Mouse (Mus musculus) heart, adult 2 months (tissue): ENCODE results near the gene Mink1. TPM values are rescaled to one million over a fixed set of nuclear protein-coding genes. Genes with fewer than 3 reads are reported as not detected.
A peak's percentile ranks its signal among the peaks of the same experiment; 100 is the strongest.

ENCODE experiments used
- DNase-seq, 2 experiments: peaks; one replicate each; pipeline ENCODE4 v3.0.0; 2021
- H3K27ac ChIP-seq: fragments of 200-600 bp; 2 replicates; pipeline ENCODE4 v1.8.1; 2022
- H3K27me3 ChIP-seq: fragments of 200-500 bp; 2 replicates; pipeline ENCODE4 v1.6.1; 2012; ENCODE audit warnings: mild to moderate bottlenecking, low read length, inconsistent platforms, mixed read lengths; ENCODE audit not compliant: control insufficient read depth, insufficient read depth
- H3K36me3 ChIP-seq: fragments of 200-500 bp; 2 replicates; pipeline ENCODE4 v1.6.1; 2012; ENCODE audit warnings: low read length, inconsistent platforms; ENCODE audit not compliant: control insufficient read depth, insufficient read depth
- H3K4me1 ChIP-seq: fragments of 200-500 bp; 2 replicates; pipeline ENCODE4 v1.6.1; 2011; ENCODE audit warnings: low read length; ENCODE audit not compliant: control insufficient read depth, insufficient read depth
- H3K4me3 ChIP-seq: fragments of 200-600 bp; 2 replicates; pipeline ENCODE4 v1.8.1; 2022
- H3K79me2 ChIP-seq: fragments of 200-500 bp; replicated peaks from 2 replicates; pipeline ENCODE4 v1.6.1; 2012; ENCODE audit warnings: mild to moderate bottlenecking, inconsistent platforms, low read length, moderate library complexity, mixed read lengths; ENCODE audit not compliant: control insufficient read depth, insufficient read depth
- H3K9ac ChIP-seq: fragments of 200-500 bp; 2 replicates; pipeline ENCODE4 v1.6.1; 2012; ENCODE audit warnings: low read depth, mild to moderate bottlenecking, control low read depth, inconsistent platforms, low read length, mixed read lengths
- CTCF ChIP-seq: fragments of 200-600 bp; IDR thresholded peaks from 2 replicates; pipeline ENCODE4 v1.8.1; 2022; ENCODE audit warnings: antibody characterized with exemption, mild to moderate bottlenecking, moderate library complexity
- EP300 ChIP-seq: fragments of 200-500 bp; IDR thresholded peaks from 2 replicates; pipeline ENCODE4 v1.6.1; 2011; ENCODE audit warnings: low read depth, low read length, control low read depth; ENCODE audit not compliant: insufficient read depth
- POLR2A ChIP-seq: fragments of 200-500 bp; IDR thresholded peaks from 2 replicates; pipeline ENCODE4 v1.6.1; 2011; ENCODE audit warnings: mild to moderate bottlenecking, low read depth, low read length, control low read depth; ENCODE audit not compliant: insufficient read depth
- WGBS: fragments of 180-500 bp; shearing (Covaris S2); methylation state at CpG from one replicate; pipeline ENCODE4 v1.1.7; 2018; 5-methylcytosine and 5-hydroxymethylcytosine counted together
- intact Hi-C: fragments of 180-260 bp; cut with DNase I; formaldehyde crosslinking; loops from one replicate; pipeline ENCODE4 v1.15.1; 2025
- polyA plus RNA-seq: library from polyadenylated mRNA; depleted of rRNA; stranded (reverse); fragments of >200 nt; gene quantifications from 2 replicates; pipeline ENCODE4 v1.2.3, GENCODE M21; 2012
- total RNA-seq, 2 experiments: library from RNA; stranded (reverse); gene quantifications; 2 replicates each; pipeline ENCODE4 v1.2.3; 2021

The Mink1 gene
- total and polyA plus RNA-seq, 3 experiments, result 40.8 to 46.8 (median 41.3) TPM

GRCm38 (mm10) chr11:70540928-70541327, 21.8 kb upstream of the Mink1 start:
- intact Hi-C loops, result loop anchor here (1.0 to 2.0 kb wide), 2 partner anchors 16 to 64 kb away; partner anchors contain the start of gene Psmb6
- H3K36me3 ChIP-seq, result no peaks in the 10 kb centered on the region
- peak overlapping the region; percentile 76 for H3K9ac ChIP-seq
- DNase-seq, result no peak
- H3K4me3 ChIP-seq, result peak overlapping the region; percentile 70
- no peaks in the 10 kb centered on the region for H3K79me2 ChIP-seq
- TF ChIP-seq POLR2A, result no peak
- no peak for TF ChIP-seq EP300
- TF ChIP-seq CTCF, result no peak
- no peaks in the 10 kb centered on the region for H3K27me3 ChIP-seq
- peak overlapping the region; percentile 83 for H3K27ac ChIP-seq
- 87% methylated on average over 7 of the region's 7 CpGs for WGBS
- H3K4me1 ChIP-seq, result no peaks in the 10 kb centered on the region; the same call in 1 of the 2 replicates

GRCm38 (mm10) chr11:70541415-70541814, 21.3 kb upstream of the Mink1 start:
- no peaks in the 10 kb centered on the region for H3K36me3 ChIP-seq
- H3K4me1 ChIP-seq, result no peaks in the 10 kb centered on the region; the same call in 1 of the 2 replicates
- intact Hi-C loops, result loop anchor here (2.0 kb wide), 1 partner anchor 17 kb away; the partner anchor contains the start of gene Psmb6
- no peak overlapping the region for H3K4me3 ChIP-seq
- H3K9ac ChIP-seq, result no peak overlapping the region
- H3K27ac ChIP-seq, result no peak overlapping the region
- no peaks in the 10 kb centered on the region for H3K27me3 ChIP-seq
- WGBS, result 62% methylated on average over 5 of the region's 5 CpGs
- H3K79me2 ChIP-seq, result no peaks in the 10 kb centered on the region
- DNase-seq, result no peak
- TF ChIP-seq CTCF (no peak), POLR2A (no peak), EP300 (no peak)

DNA sequence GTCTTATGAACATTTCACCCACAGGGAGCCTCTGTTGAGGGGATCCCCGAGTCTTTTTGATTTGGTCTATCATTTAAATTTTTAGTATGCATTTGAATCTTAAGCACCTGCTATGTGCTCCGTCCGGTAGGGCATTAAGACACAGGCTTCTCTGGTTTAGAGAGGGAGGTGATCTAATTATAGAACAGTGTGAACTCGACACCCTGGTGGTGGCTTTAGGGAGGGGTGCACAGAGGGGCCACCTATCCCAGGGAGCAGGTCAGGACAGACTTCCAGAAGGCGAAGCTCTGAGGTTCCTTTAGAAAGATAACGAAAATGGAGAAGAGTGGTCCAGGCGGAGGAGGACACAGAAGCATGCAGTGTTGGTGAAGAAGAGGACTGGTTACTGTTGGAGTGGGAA, 18.2 kb upstream of the Mink1 start:
- no peak overlapping the region for H3K9ac ChIP-seq
- WGBS, result 53% methylated on average over 7 of the region's 7 CpGs
- TF ChIP-seq EP300 (no peak), POLR2A (no peak), CTCF (peak; percentile 49)

DNA sequence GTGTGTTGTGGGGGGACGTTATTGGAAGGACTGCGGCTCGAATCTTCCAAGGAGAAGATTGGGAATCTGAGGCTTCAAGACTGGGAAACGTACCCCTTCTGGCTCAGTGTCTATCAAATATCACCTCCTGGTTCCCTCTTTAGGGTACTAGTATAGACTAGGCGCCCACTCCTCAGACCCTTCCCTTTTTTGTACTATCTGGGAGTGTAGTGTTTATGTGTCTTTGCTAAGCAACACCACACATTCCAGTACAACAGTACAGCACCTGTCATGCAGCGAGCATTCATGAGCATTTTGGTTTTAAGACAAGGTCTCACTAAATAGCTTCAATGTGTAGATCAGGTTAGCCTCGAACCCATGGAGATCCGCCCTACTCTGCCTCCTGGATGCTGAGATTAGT, 11.2 kb upstream of the Mink1 start:
- Histone ChIP-seq H3K79me2 (no peaks in the 10 kb centered on the region), H3K9ac (no peak overlapping the region), H3K36me3 (no peaks in the 10 kb centered on the region), H3K4me1 (no peaks in the 10 kb centered on the region), H3K27me3 (no peaks in the 10 kb centered on the region), H3K27ac (no peak overlapping the region), H3K4me3 (no peak overlapping the region)
- TF ChIP-seq EP300 (no peak), POLR2A (no peak), CTCF (no peak)
- 92% methylated on average over 8 of the region's 8 CpGs for WGBS
- intact Hi-C loops, result no loop called here
- no peak for DNase-seq

More for the DNA sequence above, 18.2 kb upstream of the Mink1 start:
- Histone ChIP-seq H3K4me1 (no peaks in the 10 kb centered on the region; the same call in 1 of the 2 replicates), H3K4me3 (no peak overlapping the region), H3K36me3 (no peaks in the 10 kb centered on the region), H3K27me3 (no peaks in the 10 kb centered on the region), H3K79me2 (no peaks in the 10 kb centered on the region), H3K27ac (no peak overlapping the region)
- no peak for DNase-seq
- intact Hi-C loops, result no loop called here

DNA sequence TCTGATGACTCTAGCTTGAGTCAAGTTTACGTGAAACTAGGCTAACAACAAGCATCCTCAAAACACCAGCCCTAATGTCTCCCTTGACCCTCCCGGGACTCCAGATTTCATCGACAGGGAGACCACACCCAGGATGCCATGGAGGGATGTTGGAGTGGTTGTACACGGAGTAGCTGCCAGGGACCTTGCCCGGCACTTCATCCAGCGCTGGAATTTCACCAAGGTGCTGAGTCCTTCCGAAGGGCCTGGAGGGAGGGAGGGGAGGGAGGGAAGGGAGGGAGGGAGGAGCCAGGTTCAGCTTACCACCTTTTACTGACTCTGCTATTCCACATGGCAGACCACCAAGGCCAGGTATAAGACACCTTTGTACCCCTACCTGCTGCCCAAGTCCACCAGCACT, 8.7 kb upstream of the Mink1 start:
- TF ChIP-seq EP300, result no peak
- TF ChIP-seq CTCF, result no peak
- no peak for TF ChIP-seq POLR2A
- Histone ChIP-seq H3K4me1 (no peaks in the 10 kb centered on the region), H3K79me2 (no peaks in the 10 kb centered on the region), H3K27ac (no peak overlapping the region), H3K36me3 (no peaks in the 10 kb centered on the region), H3K4me3 (no peak overlapping the region), H3K27me3 (no peaks in the 10 kb centered on the region), H3K9ac (no peak overlapping the region)
- 43% methylated on average over 7 of the region's 7 CpGs for WGBS
- intact Hi-C loops, result no loop called here
- DNase-seq, result no peak

GRCm38 (mm10) chr11:70557545-70557944, 5.1 kb upstream of the Mink1 start:
- no peaks in the 10 kb centered on the region for H3K36me3 ChIP-seq
- no peak overlapping the region for H3K27ac ChIP-seq
- H3K4me1 ChIP-seq, result no peaks in the 10 kb centered on the region; the same call in 1 of the 2 replicates
- intact Hi-C loops, result no loop called here
- no peak overlapping the region for H3K4me3 ChIP-seq
- no peak for TF ChIP-seq CTCF
- no peak for TF ChIP-seq POLR2A
- TF ChIP-seq EP300, result no peak
- WGBS, result 92% methylated on average over 9 of the region's 9 CpGs
- no peak overlapping the region for H3K9ac ChIP-seq
- no peak for DNase-seq
- no peaks in the 10 kb centered on the region for H3K79me2 ChIP-seq
- H3K27me3 ChIP-seq, result no peaks in the 10 kb centered on the region

DNA sequence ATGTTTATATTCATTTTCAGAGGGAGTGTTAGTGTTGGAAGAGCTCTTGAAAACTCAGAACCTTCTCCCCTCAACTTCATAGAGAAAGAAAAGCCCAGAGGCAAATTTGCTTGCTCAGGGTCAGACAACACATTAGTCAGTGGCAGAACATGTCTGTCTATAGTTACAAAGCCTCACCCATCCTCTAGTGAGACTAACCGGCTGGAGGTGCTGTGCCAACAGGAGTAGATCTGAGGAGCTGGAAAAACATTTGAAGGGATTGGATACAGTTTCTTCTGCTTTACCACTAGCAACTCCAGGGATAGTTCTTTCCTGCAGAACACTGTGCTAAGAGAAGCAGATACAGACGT, 769 bp upstream of the Mink1 start:
- TF ChIP-seq CTCF (0 out of 2 replicates have a peak, but pooled peaks have one; percentile 5), EP300 (no peak), POLR2A (no peak)
- WGBS, result 0% methylated on average over 2 of the region's 2 CpGs
- Histone ChIP-seq H3K79me2 (peaks cover under 1% of the 10 kb centered on the region; the same call in 1 of the 2 replicates), H3K9ac (peak overlapping the region; percentile 71; the same call in 1 of the 2 replicates), H3K36me3 (no peaks in the 10 kb centered on the region), H3K4me3 (peak overlapping the region; percentile 91), H3K4me1 (peaks cover 6% of the 10 kb centered on the region), H3K27me3 (no peaks in the 10 kb centered on the region), H3K27ac (peak overlapping the region; percentile 87; the same call in 1 of the 2 replicates)
- intact Hi-C loops, result loop anchor here (1.0 to 2.0 kb wide), 2 partner anchors 23 to 37 kb away; partner anchors contain the start of gene Psmb6
- DNase-seq, result no peak
